Mouse (Mus musculus) megakaryocyte, embryonic 14.5 days (primary cell): ENCODE results near the gene Zdhhc13.

Source experiments
- FLI1 ChIP-seq: IDR thresholded peaks from 2 replicates; pipeline ENCODE4 v1.6.1; 2012; ENCODE audit warnings: low read length, inconsistent platforms, mixed read lengths
- GATA1 ChIP-seq: IDR thresholded peaks from 3 replicates; pipeline ENCODE4 v1.6.1; 2012; ENCODE audit warnings: mixed read lengths, low read length, inconsistent platforms, borderline replicate concordance

DNA sequence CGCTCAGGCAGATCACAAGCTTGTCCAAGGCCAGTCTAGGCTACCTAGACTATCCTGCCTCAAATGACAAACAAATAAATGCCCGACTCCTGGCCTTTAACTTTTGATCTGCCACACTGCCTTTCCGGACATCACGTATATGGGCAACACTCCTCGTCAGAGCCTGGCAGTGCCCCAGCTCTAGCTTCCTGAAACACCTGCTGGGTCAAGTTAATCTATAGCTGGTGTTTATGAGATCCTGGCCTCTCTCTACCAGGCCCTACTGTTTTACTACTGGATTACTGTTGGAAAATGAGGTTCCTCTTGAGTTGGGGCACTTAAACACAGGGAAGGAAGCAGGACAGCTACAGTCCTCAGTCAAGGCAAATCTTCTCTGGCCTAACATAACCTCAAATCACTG lies 15.5 kb upstream of the Zdhhc13 start:
- no peak for TF ChIP-seq GATA1
- TF ChIP-seq FLI1 = no peak
